Mouse (Mus musculus) megakaryocyte, embryonic 14.5 days (primary cell): Measurements from ENCODE around the gene Derl2. TPM values are rescaled to one million over a fixed set of nuclear protein-coding genes. Genes with fewer than 3 reads are reported as not detected.

Experiments used
- H3K27me3 ChIP-seq: replicated peaks from 2 replicates; pipeline ENCODE3; 2012; ENCODE audit warnings: inconsistent platforms
- H3K36me3 ChIP-seq: replicated peaks from 2 replicates; pipeline ENCODE3; 2012; ENCODE audit warnings: low read length, inconsistent platforms, mixed read lengths
- H3K4me1 ChIP-seq: 2 replicates; pipeline ENCODE4 v1.6.1; 2012; ENCODE audit warnings: inconsistent platforms
- H3K4me3 ChIP-seq: replicated peaks from 2 replicates; pipeline ENCODE3; 2012; ENCODE audit warnings: moderate library complexity, mild to moderate bottlenecking, inconsistent platforms
- H3K9me3 ChIP-seq: 2 replicates; pipeline ENCODE4 v1.6.1; 2012; ENCODE audit warnings: inconsistent platforms
- FLI1 ChIP-seq: IDR thresholded peaks from 2 replicates; pipeline ENCODE4 v1.6.1; 2012; ENCODE audit warnings: low read length, inconsistent platforms, mixed read lengths
- GATA1 ChIP-seq: IDR thresholded peaks from 3 replicates; pipeline ENCODE4 v1.6.1; 2012; ENCODE audit warnings: mixed read lengths, low read length, inconsistent platforms, borderline replicate concordance
- polyA plus RNA-seq: library from polyadenylated mRNA; stranded (reverse); fragments of >175 nt; gene quantifications from 2 replicates; pipeline ENCODE4 v1.2.3, GENCODE M21; 2012; ENCODE audit warnings: low replicate concordance; ENCODE audit not compliant: insufficient read depth

Gene Derl2
- polyA plus RNA-seq, 1 experiment = 28.6 TPM

DNA sequence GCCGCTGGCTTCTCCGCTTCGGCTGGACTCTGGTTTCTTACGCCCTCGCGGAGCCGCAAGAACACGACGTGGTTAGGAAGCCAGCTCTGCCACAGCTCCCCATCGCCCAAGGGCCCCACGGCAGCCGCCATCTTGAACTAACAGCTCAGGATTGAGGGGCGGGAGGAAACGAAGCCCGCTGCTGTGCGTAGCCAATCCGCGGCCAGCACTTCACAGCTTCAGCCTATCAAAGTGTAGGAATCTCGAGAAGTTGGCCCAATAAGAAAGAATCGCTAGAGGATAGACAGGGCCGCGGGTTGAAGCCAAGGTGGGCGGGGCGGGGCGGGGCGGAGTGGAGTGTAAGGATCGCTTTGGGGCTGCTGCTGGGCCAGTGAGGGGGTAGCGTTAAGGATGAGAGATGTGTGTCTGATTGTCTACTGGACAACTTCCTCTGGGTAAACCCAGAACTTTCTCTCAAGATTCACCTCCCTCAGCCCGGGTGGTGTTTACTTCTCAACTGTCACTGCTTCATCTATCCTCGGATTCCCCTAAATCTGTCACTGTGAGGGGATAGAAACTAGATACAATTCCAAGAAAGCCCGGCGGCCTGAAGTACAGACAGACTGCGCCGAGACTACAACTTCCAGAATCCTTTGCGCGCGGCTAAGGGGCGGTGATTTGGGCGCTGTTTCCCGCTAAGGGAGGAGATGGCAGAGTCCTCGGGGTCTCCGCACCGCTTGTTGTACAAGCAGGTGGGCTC lies 49.7 kb downstream of the Derl2 start, which contains the start of the genes Nup88 and Rpain:
TSS of gene Nup88 (minus strand) at position 153 of the 739 bp plus-strand sequence.
TSS of gene Rpain (plus strand) at position 393 of the 739 bp plus-strand sequence.
- H3K4me1 ChIP-seq = peaks cover 38% of the 10 kb centered on the region
- TF ChIP-seq GATA1 = no peak
- no peak for TF ChIP-seq FLI1
- H3K9me3 ChIP-seq = no peaks in the 10 kb centered on the region
- H3K4me3 ChIP-seq = peak within 1 kb of the TSS; percentile 91
- peaks cover 64% of the 10 kb centered on the region for H3K36me3 ChIP-seq
- no peaks in the 10 kb centered on the region for H3K27me3 ChIP-seq

DNA sequence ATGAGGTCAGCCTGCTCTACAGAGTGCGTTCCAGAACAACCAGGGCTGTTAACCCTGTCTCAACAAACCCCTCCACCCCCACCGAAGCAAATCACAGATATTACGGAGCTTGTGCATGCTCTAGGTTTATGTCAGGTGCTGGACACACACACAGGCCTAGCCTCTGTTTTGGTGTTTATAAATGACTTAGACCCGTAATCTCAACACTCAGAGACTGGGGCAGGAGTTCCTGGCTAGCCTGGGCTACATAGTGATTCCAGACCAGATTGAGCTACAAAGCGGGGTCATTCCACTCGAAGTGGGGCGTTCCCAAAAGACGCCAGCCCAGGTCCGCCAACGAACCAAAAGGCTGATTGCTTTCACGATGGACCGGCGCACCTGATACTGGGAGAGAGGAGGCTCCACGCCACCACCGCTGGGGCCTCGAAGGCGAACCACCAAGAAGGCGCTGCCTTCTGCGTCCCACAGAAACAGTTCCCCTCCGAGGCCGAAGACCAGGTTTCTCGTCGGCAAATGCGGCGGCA lies 50.3 kb downstream of the Derl2 start:
- Histone ChIP-seq H3K4me3 (peak overlapping the region; percentile 91), H3K27me3 (no peaks in the 10 kb centered on the region), H3K4me1 (peaks cover 40% of the 10 kb centered on the region), H3K9me3 (no peaks in the 10 kb centered on the region), H3K36me3 (peaks cover 64% of the 10 kb centered on the region)
- TF ChIP-seq FLI1 = no peak
- no peak for TF ChIP-seq GATA1

- H3K36me3 ChIP-seq = peaks cover 71% of the 10 kb centered on the region
- H3K27me3 ChIP-seq = no peaks in the 10 kb centered on the region
- no peaks in the 10 kb centered on the region for H3K9me3 ChIP-seq
- no peak overlapping the region for H3K4me3 ChIP-seq
- TF ChIP-seq GATA1 (no peak), FLI1 (no peak)
- peaks cover 67% of the 10 kb centered on the region for H3K4me1 ChIP-seq
These were observed 55.3 kb downstream of the Derl2 start for GRCm38 (mm10) chr11:70964222-70964907.

DNA sequence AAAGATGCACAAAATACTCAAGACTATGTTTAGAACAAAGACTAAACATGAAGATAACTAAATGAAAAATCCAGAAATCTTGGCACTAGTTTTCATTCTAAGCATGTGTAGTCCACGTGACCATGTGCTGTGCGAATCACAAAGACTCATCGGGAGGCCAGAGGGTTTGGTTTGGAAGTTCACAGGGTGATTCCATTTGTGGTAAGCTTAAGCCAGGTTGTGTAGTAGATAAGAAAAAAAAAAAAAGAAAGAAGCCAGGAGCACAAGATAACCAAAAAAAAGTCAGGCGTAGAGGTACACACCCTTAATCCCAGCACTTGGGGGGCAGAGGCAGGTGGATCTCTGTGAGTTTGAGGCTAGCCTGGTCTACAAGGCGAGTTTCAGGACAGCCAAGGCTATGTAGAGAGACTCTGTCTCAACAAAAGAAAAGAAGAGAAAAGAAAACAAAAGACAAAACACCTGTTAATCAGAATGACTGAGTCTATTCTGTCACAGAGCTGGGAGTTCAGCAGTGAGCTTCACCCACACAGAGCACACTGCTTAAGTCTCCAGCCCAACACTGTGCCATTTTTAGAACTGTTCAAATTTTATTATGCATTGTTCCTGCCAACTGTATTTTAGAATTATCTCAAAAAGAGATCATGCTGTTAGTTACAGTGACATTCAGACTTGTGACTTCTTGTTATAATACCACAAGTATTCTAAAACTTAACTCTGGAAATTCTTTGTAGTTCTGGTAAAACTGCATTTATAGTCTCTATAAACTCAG lies 58.7 kb downstream of the Derl2 start:
- Histone ChIP-seq H3K27me3 (no peaks in the 10 kb centered on the region), H3K4me3 (no peak overlapping the region), H3K36me3 (peaks cover 90% of the 10 kb centered on the region), H3K9me3 (no peaks in the 10 kb centered on the region), H3K4me1 (peaks cover 50% of the 10 kb centered on the region)
- TF ChIP-seq GATA1 (no peak), FLI1 (no peak)

Other genes starting within 250 kb of the Derl2 start
- gene Scimp, start 207.3 kb downstream of the Derl2 start, polyA plus RNA-seq = not detected in 2 replicates
- 2.9 and 29.2 TPM in 2 replicates for gene Rabep1, start 175.1 kb downstream of the Derl2 start, polyA plus RNA-seq
- gene Nup88, start 49.9 kb downstream of the Derl2 start, polyA plus RNA-seq = 18.2 and 21.9 TPM in 2 replicates
- gene Rpain, start 49.6 kb downstream of the Derl2 start, polyA plus RNA-seq = 9.3 TPM in 1 of 2 replicates, not detected in the other
- gene C1qbp, start 36.8 kb downstream of the Derl2 start, polyA plus RNA-seq = 211 and 537 TPM in 2 replicates
- 3.6 and 4.1 TPM in 2 replicates for gene Dhx33, start 15.4 kb downstream of the Derl2 start, polyA plus RNA-seq
- gene Mis12, start 230 bp downstream of the Derl2 start, polyA plus RNA-seq = 1.4 TPM in 1 of 2 replicates, not detected in the other
- not detected in 2 replicates for gene 6330403K07Rik, start 13.7 kb upstream of the Derl2 start, polyA plus RNA-seq
- gene Nlrp1a, start 124.9 kb upstream of the Derl2 start, polyA plus RNA-seq = not detected in 2 replicates
- gene Nlrp1b, start 210.9 kb upstream of the Derl2 start, polyA plus RNA-seq = 0.81 TPM in 1 of 2 replicates, not detected in the other